Mouse (Mus musculus): Measurements from ENCODE around the gene Chsy1. TPM values are rescaled to one million over a fixed set of nuclear protein-coding genes. Genes with fewer than 3 reads are reported as not detected.

Chsy1 gene
- 10 to 100 TPM; 11.4 to 16.4 TPM for polyA plus RNA-seq (2017; shearing (Covaris generic))

GRCm38 (mm10) chr7:66108961-66109854 lies at the start of gene Chsy1:
Gene Chsy1 (plus strand): TSS chr7:66109515.

GRCm38 (mm10) chr7:66079364-66080230 lies 29.7 kb upstream of the Chsy1 start, which contains the start of gene Selenos:
Gene Selenos (plus strand): TSS chr7:66079649.

Other genes with a start within 250 kb of the Chsy1 start
- under 1 TPM in 1 of 2 experiments, not detected in 1; 0.43 TPM for gene Pcsk6, start 247.8 kb upstream of the Chsy1 start, polyA plus RNA-seq (2017; shearing (Covaris generic))
- not detected for gene Gm45213, start 65.9 kb upstream of the Chsy1 start, polyA plus RNA-seq (2017; shearing (Covaris generic))
- 100 to 1,000 TPM; 106 to 107 TPM for gene Snrpa1, start 50.5 kb upstream of the Chsy1 start, polyA plus RNA-seq (2017; shearing (Covaris generic))
- gene Selenos, start 29.9 kb upstream of the Chsy1 start, polyA plus RNA-seq (2017; shearing (Covaris generic)) = 100 to 1,000 TPM; 121 to 147 TPM

All from inflammation-experienced regulatory T-cells (primary cell).